ENCODE assay signal across 13 mouse cellular contexts in genomic region chr13:45934841-45935240, GRCm38 (mm10).
"Had no signal": no experiment of that assay in that cellular context is flagged by ENCODE, and none has a peak within 500 bp of the region (broad histone marks: within the 10 kb centered on the region; RNA-seq: fewer than 3 reads in every experiment).

No protein-coding gene starts in this region.

- H3K4me2 ChIP-seq: kidney, embryonic 15.5 days; liver, embryonic 13.5 days; midbrain, embryonic 11.5 days had no signal

- H3K9me3 ChIP-seq: kidney, embryonic 15.5 days; liver, embryonic 13.5 days had no signal

- H3K9ac ChIP-seq: kidney, embryonic 15.5 days; liver, embryonic 13.5 days had no signal

- H3K27ac ChIP-seq: kidney, embryonic 15.5 days; left cerebral cortex, adult 2 months; liver, embryonic 13.5 days; stomach, postnatal 0 days had no signal

- H3K4me3 ChIP-seq: kidney, embryonic 15.5 days; left cerebral cortex, adult 2 months; liver, embryonic 13.5 days had no signal

- DNase-seq: kidney, postnatal 10 days; kidney, postnatal 36 days; layer of hippocampus, postnatal 36 days; liver, embryonic 13.5 days; lung, adult 2 months; lung, postnatal 14 days; lung, postnatal 4 days; midbrain, embryonic 14.5 days; thymus, postnatal 25 days had no signal

- H3K27me3 ChIP-seq: kidney, embryonic 15.5 days; liver, embryonic 13.5 days had no signal
